Comparison of ENCODE assay signal across 9 mouse cellular contexts in the genomic region with DNA sequence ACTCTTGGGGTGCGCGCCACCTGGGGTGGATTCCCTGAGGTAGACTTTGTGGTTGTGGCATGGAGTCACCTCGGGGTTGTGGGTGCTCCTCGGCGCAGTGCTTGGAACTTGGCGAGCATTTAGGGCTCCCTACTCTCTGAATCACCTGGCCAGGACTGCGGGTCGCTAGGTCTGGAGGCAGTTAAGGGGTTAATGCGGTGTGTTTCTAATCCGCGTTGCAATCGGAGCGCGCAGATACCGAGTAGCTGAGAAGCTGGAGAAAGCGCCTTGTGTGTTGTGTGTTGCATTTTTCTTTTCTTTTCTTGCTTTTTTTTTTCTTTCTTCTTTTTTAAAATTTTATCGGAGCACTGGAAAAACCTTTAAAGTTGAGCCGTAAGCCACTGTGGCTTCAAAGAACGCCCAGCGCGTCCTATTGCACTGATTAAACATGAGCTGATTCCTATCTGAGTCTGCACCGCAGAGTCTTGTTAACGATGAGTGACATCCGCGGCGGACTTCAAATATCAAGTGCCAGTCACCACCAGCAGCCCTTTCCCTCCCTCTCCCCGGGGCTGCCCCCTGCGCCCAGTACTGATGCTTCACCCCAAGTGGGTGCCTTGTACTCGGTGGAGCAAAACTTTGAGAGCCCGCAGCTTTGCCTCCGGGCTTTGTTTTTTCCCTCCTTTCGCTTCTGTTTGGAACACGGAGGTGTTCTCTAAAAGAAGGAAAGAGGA. TPM values are rescaled to one million over a fixed set of nuclear protein-coding genes. Genes with fewer than 3 reads are reported as not detected.
A peak's percentile ranks its signal among the peaks of the same experiment; 100 is the strongest.
DNase-seq lines count a peak whose midpoint lies in the region; ATAC-seq and TF ChIP-seq lines count a peak whose summit lies in the region.
"Had no signal": no experiment of that assay in that cellular context is flagged by ENCODE, and none has a peak within 500 bp of the region (broad histone marks: within the 10 kb centered on the region; RNA-seq: fewer than 3 reads in every experiment).

No protein-coding gene starts in this region.

- H3K4me3 ChIP-seq in heart, adult 2 months: peak overlapping the region; percentile 22
- H3K4me3 ChIP-seq in forebrain, embryonic 11.5 days (ENCODE audit: low read depth, low read length): peak overlapping the region; percentile 28
- peak overlapping the region; percentile 51 for H3K4me3 ChIP-seq in intestine, postnatal 0 days (ENCODE audit: low read depth, low read length)
- H3K4me3 ChIP-seq in midbrain, embryonic 14.5 days (replicated peaks; ENCODE audit: low read depth, low read length): peak overlapping the region; percentile 61

- intact Hi-C loops in heart, adult 2 months (cut with DNase I): loop anchor here (10.0 kb wide), 2 partner anchors 149 to 1211 kb away; no protein-coding TSS in a partner anchor
- intact Hi-C loops in heart, postnatal 25 days (cut with DNase I): loop anchor here (5.0 to 10.0 kb wide), 2 partner anchors 379 to 1074 kb away; no protein-coding TSS in a partner anchor

- 5% methylated on average over 33 of the region's 33 CpGs for WGBS in heart, adult 2 months
- WGBS in forebrain, embryonic 11.5 days: 2% methylated on average over 33 of the region's 33 CpGs
- WGBS in intestine, postnatal 0 days: 3% methylated on average over 33 of the region's 33 CpGs
- 3% methylated on average over 33 of the region's 33 CpGs for WGBS in midbrain, embryonic 14.5 days

- H3K9me3 ChIP-seq in forebrain, embryonic 11.5 days (ENCODE audit: control insufficient read depth, low read length): no peaks in the 10 kb centered on the region
- H3K9me3 ChIP-seq in intestine, postnatal 0 days (ENCODE audit: control insufficient read depth): no peaks in the 10 kb centered on the region
- no peaks in the 10 kb centered on the region for H3K9me3 ChIP-seq in midbrain, embryonic 14.5 days (ENCODE audit: control insufficient read depth, low read length)

- no peak for TF ChIP-seq EP300 in heart, adult 2 months (IDR thresholded peaks at IDR 0.05; ENCODE audit: insufficient read depth, low read depth, low read length)

- H3K27me3 ChIP-seq in heart, adult 2 months (ENCODE audit: control insufficient read depth, insufficient read depth, low read length): peaks cover 12% of the 10 kb centered on the region
- H3K27me3 ChIP-seq in forebrain, embryonic 11.5 days (ENCODE audit: control insufficient read depth, insufficient read depth, low read length): peaks cover 32% of the 10 kb centered on the region
- H3K27me3 ChIP-seq in intestine, postnatal 0 days (replicated peaks; ENCODE audit: control insufficient read depth, insufficient read depth, low read length): peaks cover 51% of the 10 kb centered on the region
- H3K27me3 ChIP-seq in midbrain, embryonic 14.5 days (ENCODE audit: control insufficient read depth, insufficient read depth, low read length): peaks cover 23% of the 10 kb centered on the region

- TF ChIP-seq POLR2A in heart, adult 2 months (IDR thresholded peaks at IDR 0.05; ENCODE audit: insufficient read depth, low read depth, low read length): no peak

- TF ChIP-seq CTCF in heart, adult 2 months (IDR thresholded peaks at IDR 0.05): no peak
- no peak for TF ChIP-seq CTCF in intestine, postnatal 0 days (IDR thresholded peaks at IDR 0.05; ENCODE audit: low read depth)

- no peaks in the 10 kb centered on the region for H3K79me2 ChIP-seq in heart, adult 2 months (replicated peaks; ENCODE audit: control insufficient read depth, insufficient read depth, low read length)

- no peak overlapping the region for H3K27ac ChIP-seq in heart, adult 2 months
- no peak overlapping the region for H3K27ac ChIP-seq in forebrain, embryonic 11.5 days (ENCODE audit: low read depth, low read length)
- H3K27ac ChIP-seq in intestine, postnatal 0 days (ENCODE audit: low read depth, low read length): no peak overlapping the region
- no peak overlapping the region for H3K27ac ChIP-seq in midbrain, embryonic 14.5 days (replicated peaks; ENCODE audit: low read depth, low read length)

- peak in 1 of 2 experiments; percentile 24 for DNase-seq in heart, adult 2 months
- no peak for DNase-seq in heart, postnatal 25 days (ENCODE audit: low spot score)
- peak; percentile 33 for DNase-seq in Muller cell, postnatal 12 days (ENCODE audit: inconsistent ontology term)
- peak; percentile 62 for DNase-seq in forebrain, embryonic 11.5 days (ENCODE audit: low spot score)
- DNase-seq in midbrain, embryonic 14.5 days: peak; percentile 67
- no peak for DNase-seq in ovary, postnatal 14 days (ENCODE audit: low spot score)
- no peak for DNase-seq in thymus, postnatal 36 days

- ATAC-seq in forebrain, embryonic 11.5 days (replicated peaks; ENCODE audit: low FRiP score): no peak
- no peak for ATAC-seq in intestine, postnatal 0 days
- no peak for ATAC-seq in midbrain, embryonic 14.5 days (ENCODE audit: low FRiP score, low TSS enrichment)

- no peak overlapping the region for H3K9ac ChIP-seq in heart, adult 2 months (ENCODE audit: low read depth, low read length)
- no peak overlapping the region for H3K9ac ChIP-seq in forebrain, embryonic 11.5 days (ENCODE audit: low read length)
- no peak overlapping the region for H3K9ac ChIP-seq in intestine, postnatal 0 days (ENCODE audit: low read depth, low read length)
- peak overlapping the region; percentile 32; the same call in 1 of the 2 replicates for H3K9ac ChIP-seq in midbrain, embryonic 14.5 days (replicated peaks; ENCODE audit: low read length)

- peaks cover 2% of the 10 kb centered on the region for H3K4me1 ChIP-seq in heart, adult 2 months (ENCODE audit: control insufficient read depth, insufficient read depth, low read length)
- peaks cover 21% of the 10 kb centered on the region for H3K4me1 ChIP-seq in forebrain, embryonic 11.5 days (replicated peaks; ENCODE audit: control insufficient read depth, insufficient read depth, low read length)
- H3K4me1 ChIP-seq in intestine, postnatal 0 days (replicated peaks; ENCODE audit: control insufficient read depth, insufficient read depth, low read length): no peaks in the 10 kb centered on the region
- H3K4me1 ChIP-seq in midbrain, embryonic 14.5 days (ENCODE audit: control insufficient read depth, insufficient read depth, low read length): peaks cover 23% of the 10 kb centered on the region

- H3K4me2 ChIP-seq in forebrain, embryonic 11.5 days (ENCODE audit: low read depth, low read length, severe bottlenecking): peak overlapping the region; percentile 62
- peak overlapping the region; percentile 84 for H3K4me2 ChIP-seq in intestine, postnatal 0 days (replicated peaks; ENCODE audit: low read depth)
- H3K4me2 ChIP-seq in midbrain, embryonic 14.5 days (ENCODE audit: low read length): peak overlapping the region; percentile 97

- H3K36me3 ChIP-seq in heart, adult 2 months (ENCODE audit: control insufficient read depth, insufficient read depth, low read length): no peaks in the 10 kb centered on the region
- no peaks in the 10 kb centered on the region for H3K36me3 ChIP-seq in forebrain, embryonic 11.5 days (ENCODE audit: control insufficient read depth, insufficient read depth, low read length)
- H3K36me3 ChIP-seq in intestine, postnatal 0 days (ENCODE audit: control insufficient read depth, insufficient read depth): no peaks in the 10 kb centered on the region
- H3K36me3 ChIP-seq in midbrain, embryonic 14.5 days (ENCODE audit: control insufficient read depth, insufficient read depth, low read length): no peaks in the 10 kb centered on the region
- H3K36me3 ChIP-seq: G1E had no signal

RNA-seq across cellular contexts. Expression of gene Sdk1, which starts 2.1 kb away (rescaled TPM):
- 1 to 10 TPM in 1 of 2 experiments, under 1 TPM in 1; 0.94 to 1.0 TPM for total RNA-seq in heart, adult 2 months (2021)
- 0.33 and 0.94 TPM in 2 replicates for polyA plus RNA-seq in heart, adult 2 months (2012; rRNA removed)
- total RNA-seq in heart, postnatal 25 days (2021): 1 to 10 TPM; 1.5 to 2.2 TPM
- polyA plus RNA-seq in forebrain, embryonic 11.5 days (2014; fragmentation: Nextera tagmentation; extraction: Ambion mirVana): 0.64 and 1.1 TPM in 2 replicates
- polyA plus RNA-seq in intestine, postnatal 0 days (2015; fragmentation: Nextera tagmentation; extraction: Ambion mirVana): 0.85 and 0.94 TPM in 2 replicates
- polyA plus RNA-seq in midbrain, embryonic 14.5 days (2014; fragmentation: Nextera tagmentation; extraction: Ambion mirVana): 1.9 and 2.5 TPM in 2 replicates
- polyA plus RNA-seq: G1E had no signal

Comparison
In these comparisons a context has a peak if more than half of its experiments do, and no peak if none do; other contexts are left out.
1. DNase-seq: peak in Muller cell, postnatal 12 days (single experiment), forebrain, embryonic 11.5 days (single experiment) and midbrain, embryonic 14.5 days (single experiment); none in heart, postnatal 25 days (single experiment), ovary, postnatal 14 days (single experiment) and thymus, postnatal 36 days (0 of 2).
2. Peak in every context shown above with its lines, with median percentiles within 50 percentile points of each other: H3K4me3 ChIP-seq and H3K4me2 ChIP-seq.